Mouse (Mus musculus): ENCODE measurements at regions not wholly inside any gene's neighbourhood (a gene's known extent, or its start where the extent isn't known, plus 50 kb on each side); places are given as distances from the start of the nearest gene placed in this dataset.

- TF ChIP-seq MAX (IDR thresholded peaks at IDR 0.05; ENCODE audit: low read length) (no peak), POLR2A (IDR thresholded peaks at IDR 0.05; ENCODE audit: low read depth, low read length) (no peak), TCF12 (IDR thresholded peaks at IDR 0.05; ENCODE audit: low read depth, low read length) (no peak), IRF4 (IDR thresholded peaks at IDR 0.05; ENCODE audit: low read depth, low read length) (no peak), MYC (IDR thresholded peaks at IDR 0.05; ENCODE audit: low read depth, low read length) (no peak), CTCF (conservative IDR thresholded peaks at IDR 0.05 in 1 of 2, IDR thresholded peaks at IDR 0.05 in 1 of 2; ENCODE audit: low read depth in 2 of 2, low read length in 2 of 2) (no peak), GABPA (IDR thresholded peaks at IDR 0.05; ENCODE audit: insufficient replicate concordance, low read depth, low read length) (no peak), RAD21 (IDR thresholded peaks at IDR 0.05; ENCODE audit: low read depth, low read length) (no peak), MEF2A (IDR thresholded peaks at IDR 0.05; ENCODE audit: borderline replicate concordance, low read depth, low read length) (no peak)
Measured at GRCm38 (mm10) chr17:45894166-45894565, 138.0 kb downstream of the Vegfa start.

Measured in CH12.LX (cell line).